Mouse (Mus musculus) midbrain, embryonic 13.5 days (tissue): ENCODE measurements at regions not wholly inside any gene's neighbourhood (a gene's known extent, or its start where the extent isn't known, plus 50 kb on each side); places are given as distances from the start of the nearest gene placed in this dataset.

Experiments
- ATAC-seq: fragments of 200-750 bp; cut with Nextera tagmentation; 2 replicates; pipeline ENCODE4 v1.8.0; 2017; ENCODE audit warnings: mild to moderate bottlenecking, moderate TSS enrichment, moderate library complexity
- H3K27ac ChIP-seq: fragments of 300-500 bp; sonication (generic); 2 replicates; pipeline ENCODE4 v1.5.1; 2015; ENCODE audit warnings: inconsistent platforms, mild to moderate bottlenecking, moderate library complexity
- H3K27me3 ChIP-seq: fragments of 300-500 bp; sonication (generic); 2 replicates; pipeline ENCODE4 v1.6.1; 2015; ENCODE audit warnings: mild to moderate bottlenecking, inconsistent platforms
- H3K36me3 ChIP-seq: fragments of 300-500 bp; sonication (generic); 2 replicates; pipeline ENCODE4 v1.6.1; 2015; ENCODE audit warnings: mild to moderate bottlenecking, inconsistent platforms
- H3K4me1 ChIP-seq: fragments of 300-500 bp; sonication (generic); replicated peaks from 2 replicates; pipeline ENCODE4 v1.6.1; 2015; ENCODE audit warnings: inconsistent platforms
- H3K4me2 ChIP-seq: fragments of 300-500 bp; sonication (generic); replicated peaks from 2 replicates; pipeline ENCODE4 v1.6.1; 2015; ENCODE audit warnings: moderate library complexity, mild to moderate bottlenecking, inconsistent platforms
- H3K4me3 ChIP-seq: fragments of 300-500 bp; sonication (generic); replicated peaks from 2 replicates; pipeline ENCODE4 v1.5.1; 2015; ENCODE audit warnings: mild to moderate bottlenecking, inconsistent platforms
- H3K9ac ChIP-seq: fragments of 300-500 bp; sonication (generic); replicated peaks from 2 replicates; pipeline ENCODE4 v1.6.1; 2015; ENCODE audit warnings: mild to moderate bottlenecking, inconsistent platforms
- H3K9me3 ChIP-seq: fragments of 300-500 bp; sonication (generic); 2 replicates; pipeline ENCODE4 v1.6.1; 2016; ENCODE audit warnings: mild to moderate bottlenecking, inconsistent platforms
- WGBS: fragments of 180-500 bp; shearing (Covaris S2); methylation state at CpG from one replicate; pipeline ENCODE4 v1.1.7; 2015; 5-methylcytosine and 5-hydroxymethylcytosine counted together

GRCm38 (mm10) chr12:109895389-109895788, 295.3 kb upstream of the Rtl1 start:
- 85% methylated on average over 7 of the region's 7 CpGs for WGBS
- H3K27me3 ChIP-seq, result no peaks in the 10 kb centered on the region

DNA sequence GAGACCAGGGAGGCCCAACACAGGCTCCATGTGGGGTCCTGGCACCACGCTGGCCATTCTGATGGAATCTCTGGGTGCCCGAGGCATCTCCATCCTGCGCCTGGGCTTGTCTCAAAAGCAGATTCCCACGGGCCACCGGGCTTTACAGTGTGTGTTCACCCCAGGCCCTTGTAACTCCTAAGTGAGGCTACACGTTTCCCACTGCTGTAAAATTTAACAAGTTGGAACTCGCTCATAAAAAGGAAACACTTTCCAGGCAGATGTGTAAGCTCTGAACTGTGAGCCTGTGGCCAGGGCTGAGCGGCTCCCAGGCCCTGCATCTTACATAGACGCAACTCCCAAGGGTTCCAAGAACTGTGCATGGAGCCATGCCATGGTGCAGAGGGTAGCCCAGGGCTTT, 296.3 kb upstream of the Rtl1 start:
- Histone ChIP-seq H3K36me3 (no peaks in the 10 kb centered on the region), H3K27ac (no peak overlapping the region), H3K4me3 (no peak overlapping the region), H3K9ac (no peak overlapping the region), H3K4me1 (no peaks in the 10 kb centered on the region), H3K4me2 (no peak overlapping the region), H3K9me3 (no peaks in the 10 kb centered on the region), H3K27me3 (no peaks in the 10 kb centered on the region)
- ATAC-seq, result no peak
- 93% methylated on average over 9 of the region's 9 CpGs for whole genome bisulfite sequencing

More at GRCm38 (mm10) chr12:109895389-109895788, 295.3 kb upstream of the Rtl1 start:
- ATAC-seq, result no peak
- H3K4me2 ChIP-seq, result no peak overlapping the region
- H3K4me1 ChIP-seq, result no peaks in the 10 kb centered on the region
- H3K9me3 ChIP-seq, result no peaks in the 10 kb centered on the region
- H3K36me3 ChIP-seq, result no peaks in the 10 kb centered on the region
- H3K4me3 ChIP-seq, result no peak overlapping the region
- no peak overlapping the region for H3K27ac ChIP-seq
- no peak overlapping the region for H3K9ac ChIP-seq

- WGBS, result 94% methylated on average over 10 of the region's 10 CpGs
- Histone ChIP-seq H3K27ac (no peak overlapping the region), H3K27me3 (no peaks in the 10 kb centered on the region), H3K4me1 (no peaks in the 10 kb centered on the region), H3K4me2 (no peak overlapping the region), H3K36me3 (no peaks in the 10 kb centered on the region), H3K4me3 (no peak overlapping the region), H3K9me3 (no peaks in the 10 kb centered on the region), H3K9ac (no peak overlapping the region)
- no peak for ATAC-seq
Observed at GRCm38 (mm10) chr12:109896906-109897305, 296.8 kb upstream of the Rtl1 start.

DNA sequence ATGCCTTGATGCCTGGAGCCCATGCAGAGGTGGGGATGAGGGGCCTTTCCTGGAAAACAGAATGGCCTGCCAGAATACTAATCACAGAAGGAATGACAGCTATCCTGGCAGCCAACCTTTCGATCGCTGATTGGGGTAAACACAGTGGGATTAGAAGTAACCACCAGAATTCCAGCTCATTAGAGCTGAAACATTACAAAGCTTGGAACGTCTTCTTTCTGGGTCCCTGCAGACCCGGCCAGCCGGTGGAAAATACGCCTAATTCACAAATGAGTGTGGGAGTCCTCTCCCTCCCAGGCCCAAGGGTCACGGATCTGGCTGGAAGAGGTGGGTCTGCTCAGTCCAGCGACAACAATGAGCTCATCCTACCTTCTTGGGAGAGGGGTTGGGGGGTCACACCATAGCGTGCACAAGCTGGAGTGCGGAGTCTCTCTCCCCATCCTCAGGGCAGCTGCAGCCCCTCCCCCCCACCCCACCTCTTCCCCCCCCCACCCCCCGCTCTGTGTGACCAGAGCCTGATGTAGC, 297.8 kb upstream of the Rtl1 start:
- ATAC-seq, result no peak
- Histone ChIP-seq H3K4me1 (no peaks in the 10 kb centered on the region), H3K27ac (no peak overlapping the region), H3K36me3 (no peaks in the 10 kb centered on the region), H3K4me2 (no peak overlapping the region), H3K9me3 (no peaks in the 10 kb centered on the region), H3K27me3 (no peaks in the 10 kb centered on the region), H3K9ac (no peak overlapping the region), H3K4me3 (no peak overlapping the region)
- 59% methylated on average over 11 of the region's 11 CpGs for WGBS

GRCm38 (mm10) chr12:109899420-109899819, 299.3 kb upstream of the Rtl1 start:
- H3K4me1 ChIP-seq, result no peaks in the 10 kb centered on the region
- WGBS, result 80% methylated on average over 3 of the region's 3 CpGs

DNA sequence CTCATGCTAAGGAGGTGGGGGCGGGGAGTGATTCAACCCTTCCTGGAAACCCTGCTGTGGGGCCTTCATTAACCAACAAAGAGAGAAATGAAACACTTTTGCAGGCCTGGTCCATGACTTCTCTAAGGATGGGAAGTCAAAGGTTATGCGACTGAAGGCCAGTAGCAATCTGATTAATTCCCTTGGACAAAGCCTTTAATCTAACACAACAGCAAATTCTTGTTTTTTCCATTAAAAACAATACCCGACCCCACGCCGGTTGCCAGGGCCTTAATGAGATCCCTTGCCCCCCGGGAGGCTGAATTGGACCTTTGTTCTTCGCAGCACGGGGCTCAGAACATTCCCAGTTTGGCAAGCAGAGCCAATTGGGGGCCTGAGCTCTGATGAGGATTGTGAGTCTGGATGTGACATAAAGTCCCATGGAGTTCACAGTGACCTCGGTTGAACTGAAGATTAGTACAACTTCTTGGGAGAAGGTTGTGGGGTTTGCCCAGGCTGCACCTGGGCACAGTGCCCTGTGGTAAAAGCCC, 310.9 kb upstream of the Rtl1 start:
- H3K4me3 ChIP-seq, result no peak overlapping the region
- WGBS, result 13% methylated on average over 9 of the region's 9 CpGs
- no peaks in the 10 kb centered on the region for H3K9me3 ChIP-seq
- no peak overlapping the region for H3K27ac ChIP-seq
- H3K36me3 ChIP-seq, result no peaks in the 10 kb centered on the region
- no peak overlapping the region for H3K9ac ChIP-seq
- peaks cover 11% of the 10 kb centered on the region for H3K4me1 ChIP-seq
- no peak for ATAC-seq
- no peaks in the 10 kb centered on the region for H3K27me3 ChIP-seq
- no peak overlapping the region for H3K4me2 ChIP-seq

More at GRCm38 (mm10) chr12:109899420-109899819, 299.3 kb upstream of the Rtl1 start:
- Histone ChIP-seq H3K4me3 (no peak overlapping the region), H3K4me2 (no peak overlapping the region), H3K27ac (no peak overlapping the region), H3K36me3 (no peaks in the 10 kb centered on the region), H3K9ac (no peak overlapping the region), H3K9me3 (no peaks in the 10 kb centered on the region), H3K27me3 (no peaks in the 10 kb centered on the region)
- ATAC-seq, result no peak

DNA sequence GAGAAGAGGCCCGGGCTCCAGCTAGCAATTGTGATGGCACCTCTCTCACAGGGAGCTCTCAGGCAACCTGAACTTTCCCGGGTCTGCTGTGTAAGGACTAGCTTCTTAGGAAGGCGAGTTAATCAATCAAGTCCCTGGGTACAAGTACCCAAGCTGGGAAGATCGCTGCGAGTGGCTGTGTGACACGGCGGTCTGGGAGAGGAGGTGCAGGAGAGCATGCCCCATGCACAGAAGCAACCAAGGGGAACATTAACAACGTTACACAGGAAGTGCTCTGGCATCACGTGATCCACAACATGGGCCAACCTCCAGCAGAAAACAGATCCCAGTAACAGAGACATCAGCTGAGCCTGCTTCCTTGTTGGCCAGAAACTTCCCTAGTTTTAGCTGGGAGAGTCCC, 311.4 kb upstream of the Rtl1 start:
- no peaks in the 10 kb centered on the region for H3K36me3 ChIP-seq
- 64% methylated on average over 9 of the region's 9 CpGs for WGBS
- no peak for ATAC-seq
- no peaks in the 10 kb centered on the region for H3K27me3 ChIP-seq
- no peak overlapping the region for H3K27ac ChIP-seq
- H3K4me3 ChIP-seq, result no peak overlapping the region
- H3K4me1 ChIP-seq, result peaks cover 11% of the 10 kb centered on the region
- no peak overlapping the region for H3K9ac ChIP-seq
- H3K9me3 ChIP-seq, result no peaks in the 10 kb centered on the region
- no peak overlapping the region for H3K4me2 ChIP-seq

- Histone ChIP-seq H3K27ac (no peak overlapping the region), H3K36me3 (no peaks in the 10 kb centered on the region), H3K27me3 (no peaks in the 10 kb centered on the region), H3K9me3 (no peaks in the 10 kb centered on the region), H3K4me3 (no peak overlapping the region), H3K9ac (no peak overlapping the region), H3K4me2 (no peak overlapping the region), H3K4me1 (no peaks in the 10 kb centered on the region)
- ATAC-seq, result no peak
- whole genome bisulfite sequencing, result 83% methylated on average over 6 of the region's 6 CpGs
Observed at GRCm38 (mm10) chr12:109917761-109918160, 317.6 kb upstream of the Rtl1 start.

DNA sequence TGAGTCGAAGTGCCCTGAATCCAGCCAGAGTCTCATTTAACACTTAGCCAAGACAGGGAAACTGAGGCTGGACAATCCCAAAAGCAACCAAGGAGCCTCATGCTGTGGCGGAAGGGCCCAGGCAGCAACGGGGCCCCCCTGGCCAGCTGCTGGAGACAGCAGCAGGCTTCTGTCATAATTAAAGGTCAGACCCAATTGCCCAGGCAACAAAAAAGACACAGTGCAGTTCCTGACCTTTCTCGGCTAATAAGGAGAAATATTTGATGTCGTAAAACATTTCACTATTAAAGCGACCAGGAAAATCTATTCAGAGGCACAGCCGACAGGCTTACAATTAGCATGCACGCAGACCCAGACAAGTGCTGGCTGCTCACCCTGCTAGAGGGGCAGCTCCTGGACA, 318.8 kb upstream of the Rtl1 start:
- 58% methylated on average over 8 of the region's 8 CpGs for WGBS

GRCm38 (mm10) chr12:109922111-109922510, 322.0 kb upstream of the Rtl1 start:
- Histone ChIP-seq H3K4me3 (no peak overlapping the region), H3K36me3 (no peaks in the 10 kb centered on the region), H3K9ac (no peak overlapping the region), H3K4me2 (no peak overlapping the region), H3K9me3 (no peaks in the 10 kb centered on the region), H3K4me1 (no peaks in the 10 kb centered on the region), H3K27ac (no peak overlapping the region), H3K27me3 (no peaks in the 10 kb centered on the region)
- WGBS, result 81% methylated on average over 10 of the region's 10 CpGs
- no peak for ATAC-seq

More for the DNA sequence above, 318.8 kb upstream of the Rtl1 start:
- H3K9ac ChIP-seq, result no peak overlapping the region
- H3K36me3 ChIP-seq, result no peaks in the 10 kb centered on the region
- H3K4me2 ChIP-seq, result no peak overlapping the region
- ATAC-seq, result no peak
- no peaks in the 10 kb centered on the region for H3K27me3 ChIP-seq
- H3K9me3 ChIP-seq, result no peaks in the 10 kb centered on the region
- H3K4me3 ChIP-seq, result no peak overlapping the region
- no peaks in the 10 kb centered on the region for H3K4me1 ChIP-seq
- H3K27ac ChIP-seq, result no peak overlapping the region

GRCm38 (mm10) chr12:109925866-109926265, 325.7 kb upstream of the Rtl1 start:
- Histone ChIP-seq H3K4me1 (no peaks in the 10 kb centered on the region), H3K4me2 (no peak overlapping the region), H3K4me3 (no peak overlapping the region), H3K27ac (no peak overlapping the region), H3K27me3 (no peaks in the 10 kb centered on the region), H3K9me3 (no peaks in the 10 kb centered on the region), H3K36me3 (no peaks in the 10 kb centered on the region), H3K9ac (no peak overlapping the region)
- ATAC-seq, result no peak
- 89% methylated on average over 6 of the region's 6 CpGs for WGBS

DNA sequence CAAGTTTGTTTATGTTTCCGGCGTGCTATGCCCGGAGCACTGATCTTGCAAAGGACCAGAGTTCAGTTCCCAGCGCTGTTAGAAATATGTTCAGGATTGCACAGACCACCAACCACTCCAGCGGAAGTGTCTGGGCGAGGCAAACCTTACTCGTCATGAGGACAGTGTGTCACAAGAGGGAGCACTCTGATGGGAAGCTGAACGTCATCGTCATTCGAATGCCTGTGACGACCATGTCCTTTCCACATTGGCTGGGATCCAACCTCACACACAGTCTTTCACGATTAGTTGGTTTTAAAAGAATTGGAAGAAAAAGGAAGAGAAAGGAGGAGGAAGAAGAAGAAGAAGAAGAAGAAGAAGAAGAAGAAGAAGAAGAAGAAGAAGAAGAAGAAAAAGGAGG, 326.5 kb upstream of the Rtl1 start:
- Histone ChIP-seq H3K27me3 (no peaks in the 10 kb centered on the region), H3K27ac (no peak overlapping the region), H3K36me3 (no peaks in the 10 kb centered on the region), H3K4me1 (no peaks in the 10 kb centered on the region), H3K9ac (no peak overlapping the region), H3K4me3 (no peak overlapping the region), H3K4me2 (no peak overlapping the region), H3K9me3 (no peaks in the 10 kb centered on the region)
- ATAC-seq, result no peak
- 61% methylated on average over 12 of the region's 12 CpGs for WGBS

- 85% methylated on average over 3 of the region's 3 CpGs for WGBS
- no peaks in the 10 kb centered on the region for H3K36me3 ChIP-seq
- H3K9ac ChIP-seq, result no peak overlapping the region
- H3K4me3 ChIP-seq, result no peak overlapping the region
- peaks cover 46% of the 10 kb centered on the region for H3K4me1 ChIP-seq
- H3K4me2 ChIP-seq, result no peak overlapping the region
- 0 out of 2 replicates have a peak, but pooled peaks cover 4% of the 10 kb centered on the region for H3K27me3 ChIP-seq
- 0 out of 2 replicates have a peak, but pooled peaks cover 4% of the 10 kb centered on the region for H3K9me3 ChIP-seq
- no peak overlapping the region for H3K27ac ChIP-seq
- no peak for ATAC-seq
Observed at GRCm38 (mm10) chr12:109946179-109946578, 332.7 kb upstream of the Dio3 start.
